Mouse (Mus musculus): ENCODE data around the gene Nrxn1. TPM values are rescaled to one million over a fixed set of nuclear protein-coding genes. Genes with fewer than 3 reads are reported as not detected.
A peak's percentile ranks its signal among the peaks of the same experiment; 100 is the strongest.
"Not testable (repeated sequence)": the region's sequence is repeated elsewhere in the genome, so short reads cannot be mapped to it uniquely, and the experiment has no call there.

The Nrxn1 gene
- polyA plus RNA-seq, 1 experiment = 0.31 TPM

DNA sequence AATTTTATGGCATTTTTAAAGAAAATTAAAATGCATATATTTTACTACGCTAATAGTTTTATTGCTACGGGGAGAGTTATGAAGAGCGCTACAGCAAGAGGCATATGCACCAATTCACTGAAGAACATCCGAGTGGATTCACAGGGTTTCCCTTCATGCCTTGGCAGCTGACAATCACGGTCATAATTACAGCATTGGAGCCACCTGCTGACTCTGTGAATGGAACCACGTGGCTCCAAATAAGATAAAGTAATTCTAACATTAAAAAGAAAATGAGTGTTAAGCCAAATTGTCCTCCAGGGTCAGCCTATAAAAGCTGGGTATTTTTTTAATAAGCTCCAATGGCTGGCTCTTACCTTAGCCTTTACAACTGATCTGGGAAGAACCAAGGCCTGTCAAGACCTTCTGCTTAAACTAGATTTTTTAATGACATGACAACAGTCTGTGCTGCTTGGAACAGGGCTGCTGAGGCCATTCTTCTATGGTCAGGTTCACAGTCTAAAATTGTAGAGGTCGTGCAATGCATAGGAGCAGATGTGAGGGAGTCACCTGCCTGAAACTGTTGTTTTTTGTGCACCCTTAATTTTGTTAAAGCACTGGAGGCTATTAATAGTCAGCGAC is 548.1 kb downstream of the Nrxn1 start:
- 86% methylated on average over 8 of the region's 8 CpGs for WGBS
- Histone ChIP-seq H3K36me3 (ENCODE audit: control insufficient read depth, insufficient read depth, low read length) (no peaks in the 10 kb centered on the region), H3K4me3 (ENCODE audit: control insufficient read depth, insufficient read depth, low read length) (no peak overlapping the region), H3K27ac (ENCODE audit: control insufficient read depth, insufficient read depth, low read length) (no peak overlapping the region), H3K4me1 (replicated peaks; ENCODE audit: control insufficient read depth, insufficient read depth, low read length) (no peaks in the 10 kb centered on the region), H3K27me3 (ENCODE audit: control insufficient read depth, insufficient read depth, low read length) (no peaks in the 10 kb centered on the region)
- TF ChIP-seq POLR2A (IDR thresholded peaks at IDR 0.05; ENCODE audit: control insufficient read depth, extremely low read depth, insufficient read depth, low read length, poor library complexity) (no peak), CTCF (IDR thresholded peaks at IDR 0.05; ENCODE audit: borderline replicate concordance, control insufficient read depth, extremely low read depth, insufficient read depth, low read length, poor library complexity) (no peak)
- DNase-seq = no peak

DNA sequence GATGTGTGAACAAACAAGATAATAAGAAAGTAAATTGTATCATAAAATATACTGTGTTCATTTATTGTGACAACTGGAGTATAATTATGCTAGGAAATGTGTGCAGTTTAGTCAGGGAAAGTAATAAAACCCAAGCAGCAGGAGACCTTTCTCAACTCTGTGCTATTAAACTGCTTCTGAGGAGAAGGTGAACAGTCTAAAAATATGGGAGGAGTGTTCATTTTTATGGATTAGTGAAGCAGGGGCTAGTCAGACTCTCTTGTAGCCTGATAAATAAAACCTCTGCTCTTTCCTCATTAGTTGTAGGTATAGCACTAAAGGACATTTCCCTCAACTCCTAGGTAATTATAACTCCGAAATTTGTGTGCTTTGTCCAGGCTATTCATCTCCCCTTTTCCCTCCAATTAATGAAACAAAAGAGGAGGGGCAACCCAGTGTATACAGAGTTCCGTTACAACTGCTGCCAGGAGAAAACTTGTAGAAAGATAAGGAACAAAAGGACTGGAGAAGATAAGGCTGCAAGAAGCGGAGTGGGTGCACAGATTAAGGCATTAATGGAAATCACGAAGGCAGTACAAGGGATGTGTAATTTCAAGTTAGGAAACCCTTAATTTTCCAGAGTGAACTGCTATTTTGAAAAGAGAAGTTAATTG is 548.8 kb downstream of the Nrxn1 start:
- no peak overlapping the region for H3K4me3 ChIP-seq (ENCODE audit: control insufficient read depth, insufficient read depth, low read length)
- no peaks in the 10 kb centered on the region for H3K4me1 ChIP-seq (replicated peaks; ENCODE audit: control insufficient read depth, insufficient read depth, low read length)
- DNase-seq = no peak
- H3K27me3 ChIP-seq (ENCODE audit: control insufficient read depth, insufficient read depth, low read length) = no peaks in the 10 kb centered on the region
- 84% methylated on average over 4 of the region's 4 CpGs for WGBS
- TF ChIP-seq CTCF (IDR thresholded peaks at IDR 0.05; ENCODE audit: borderline replicate concordance, control insufficient read depth, extremely low read depth, insufficient read depth, low read length, poor library complexity) (no peak), POLR2A (IDR thresholded peaks at IDR 0.05; ENCODE audit: control insufficient read depth, extremely low read depth, insufficient read depth, low read length, poor library complexity) (no peak)
- H3K27ac ChIP-seq (ENCODE audit: control insufficient read depth, insufficient read depth, low read length) = no peak overlapping the region
- H3K36me3 ChIP-seq (ENCODE audit: control insufficient read depth, insufficient read depth, low read length) = no peaks in the 10 kb centered on the region

DNA sequence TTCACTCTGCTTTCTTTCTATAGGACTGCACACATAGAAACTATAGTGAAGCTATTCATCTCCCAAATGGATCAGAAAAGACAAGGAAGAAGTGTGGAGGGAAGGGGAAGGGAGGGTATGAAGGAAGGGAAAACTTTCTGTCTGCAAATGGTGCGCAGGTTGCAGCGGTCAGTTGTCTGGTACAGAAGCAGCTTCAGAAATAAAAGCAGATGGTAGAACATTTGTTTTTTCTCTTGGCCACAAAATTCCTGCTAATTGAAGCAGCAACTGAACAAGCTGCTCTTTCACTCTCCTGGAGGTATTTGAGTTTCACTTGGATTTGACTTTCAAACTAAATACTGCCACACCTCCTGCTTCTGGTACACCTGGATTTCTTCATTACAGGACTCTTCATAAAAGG is 561.4 kb downstream of the Nrxn1 start:
- H3K4me3 ChIP-seq (ENCODE audit: control insufficient read depth, insufficient read depth, low read length) = no peak overlapping the region
- no peak overlapping the region for H3K27ac ChIP-seq (ENCODE audit: control insufficient read depth, insufficient read depth, low read length)
- no peak for DNase-seq
- no peaks in the 10 kb centered on the region for H3K27me3 ChIP-seq (ENCODE audit: control insufficient read depth, insufficient read depth, low read length)
- WGBS = 92% methylated on average over 2 of the region's 2 CpGs
- TF ChIP-seq CTCF (IDR thresholded peaks at IDR 0.05; ENCODE audit: borderline replicate concordance, control insufficient read depth, extremely low read depth, insufficient read depth, low read length, poor library complexity) (no peak), POLR2A (IDR thresholded peaks at IDR 0.05; ENCODE audit: control insufficient read depth, extremely low read depth, insufficient read depth, low read length, poor library complexity) (no peak)
- H3K36me3 ChIP-seq (ENCODE audit: control insufficient read depth, insufficient read depth, low read length) = no peaks in the 10 kb centered on the region
- no peaks in the 10 kb centered on the region for H3K4me1 ChIP-seq (replicated peaks; ENCODE audit: control insufficient read depth, insufficient read depth, low read length)

DNA sequence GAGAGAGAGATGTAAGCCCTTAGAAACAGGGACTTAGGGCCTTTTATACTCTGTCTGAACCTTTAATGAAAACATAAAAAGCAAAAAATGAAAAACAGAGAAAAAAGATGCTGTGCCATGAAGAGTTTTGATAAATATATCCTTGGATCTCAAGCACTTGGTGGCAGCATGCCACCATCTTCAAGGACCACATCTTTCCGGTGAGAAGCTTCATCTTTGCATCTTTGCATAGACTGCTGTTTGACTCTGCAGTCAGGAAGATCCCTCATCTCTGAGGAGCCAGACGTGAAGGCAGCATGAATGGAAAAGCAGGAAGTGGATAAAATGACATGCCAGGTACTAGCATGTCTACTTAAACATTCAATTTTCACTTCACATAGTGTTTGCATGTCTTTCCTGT is 586.8 kb downstream of the Nrxn1 start:
- no peaks in the 10 kb centered on the region for H3K4me1 ChIP-seq (replicated peaks; ENCODE audit: control insufficient read depth, insufficient read depth, low read length)
- no peak for TF ChIP-seq POLR2A (IDR thresholded peaks at IDR 0.05; ENCODE audit: control insufficient read depth, extremely low read depth, insufficient read depth, low read length, poor library complexity)
- no peak for TF ChIP-seq CTCF (IDR thresholded peaks at IDR 0.05; ENCODE audit: borderline replicate concordance, control insufficient read depth, extremely low read depth, insufficient read depth, low read length, poor library complexity)
- WGBS = 79% methylated on average over 2 of the region's 2 CpGs
- no peaks in the 10 kb centered on the region for H3K36me3 ChIP-seq (ENCODE audit: control insufficient read depth, insufficient read depth, low read length)
- H3K4me3 ChIP-seq (ENCODE audit: control insufficient read depth, insufficient read depth, low read length) = no peak overlapping the region
- H3K27me3 ChIP-seq (ENCODE audit: control insufficient read depth, insufficient read depth, low read length) = no peaks in the 10 kb centered on the region
- H3K27ac ChIP-seq (ENCODE audit: control insufficient read depth, insufficient read depth, low read length) = no peak overlapping the region
- no peak for DNase-seq

DNA sequence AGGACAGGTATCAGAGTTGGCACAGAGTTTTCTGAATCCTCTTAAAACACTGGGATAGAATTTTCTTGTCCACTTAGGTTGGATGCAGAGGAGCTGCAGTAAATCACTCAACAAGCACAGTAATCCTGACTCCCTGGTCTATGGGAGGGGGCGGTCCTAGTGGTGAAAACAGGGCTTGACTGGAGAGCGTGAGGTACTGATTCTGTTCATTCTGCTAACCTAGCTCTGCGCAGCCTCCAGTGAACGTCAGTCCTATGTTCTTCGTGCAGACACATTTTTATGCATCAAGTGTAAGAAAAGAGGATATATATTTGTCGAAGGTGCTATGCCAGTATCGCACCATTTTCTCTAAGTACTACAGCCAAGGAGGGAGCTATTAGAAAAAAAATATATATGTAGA is 588.9 kb downstream of the Nrxn1 start:
- not testable (repeated sequence) for H3K4me3 ChIP-seq (ENCODE audit: control insufficient read depth, insufficient read depth, low read length); H3K27me3 ChIP-seq (ENCODE audit: control insufficient read depth, insufficient read depth, low read length); DNase-seq; H3K4me1 ChIP-seq (replicated peaks; ENCODE audit: control insufficient read depth, insufficient read depth, low read length); H3K36me3 ChIP-seq (ENCODE audit: control insufficient read depth, insufficient read depth, low read length); H3K27ac ChIP-seq (ENCODE audit: control insufficient read depth, insufficient read depth, low read length)
- 87% methylated on average over 7 of the region's 7 CpGs for WGBS

DNA sequence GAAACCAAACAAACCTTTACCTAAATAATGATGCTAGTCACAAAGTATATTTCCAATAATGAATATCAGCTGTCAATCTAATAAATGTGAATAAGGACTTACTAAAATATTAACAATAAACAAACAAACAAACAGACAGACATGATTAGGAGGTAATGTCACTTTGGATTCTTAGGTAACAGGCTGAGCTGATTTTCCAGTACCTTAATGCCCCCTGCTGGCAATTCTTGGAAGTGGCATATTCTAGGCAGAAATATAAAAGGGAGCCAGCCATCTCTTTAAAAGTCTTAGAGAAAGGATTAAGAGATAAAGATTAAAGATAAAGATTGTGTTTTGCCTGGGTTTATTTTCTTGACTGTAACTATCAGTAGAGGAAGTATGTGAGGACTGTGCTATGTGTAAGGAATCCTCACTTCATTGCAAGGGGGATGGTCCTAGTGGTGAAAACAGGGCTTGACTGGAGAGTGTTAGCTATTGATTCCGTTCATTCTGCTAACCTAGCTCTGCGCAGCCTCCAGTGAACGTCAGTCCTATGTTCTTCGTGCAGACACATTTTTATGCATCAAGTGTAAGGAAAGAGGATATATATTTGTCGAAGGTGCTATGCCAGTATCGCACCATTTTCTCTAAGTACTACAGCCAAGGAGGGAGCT is 591.7 kb downstream of the Nrxn1 start:
- DNase-seq = peak; percentile 18
- no peak overlapping the region for H3K27ac ChIP-seq (ENCODE audit: control insufficient read depth, insufficient read depth, low read length)
- H3K4me1 ChIP-seq (replicated peaks; ENCODE audit: control insufficient read depth, insufficient read depth, low read length) = no peaks in the 10 kb centered on the region
- H3K27me3 ChIP-seq (ENCODE audit: control insufficient read depth, insufficient read depth, low read length) = no peaks in the 10 kb centered on the region
- no peaks in the 10 kb centered on the region for H3K36me3 ChIP-seq (ENCODE audit: control insufficient read depth, insufficient read depth, low read length)
- WGBS = 58% methylated on average over 6 of the region's 6 CpGs
- TF ChIP-seq POLR2A (IDR thresholded peaks at IDR 0.05; ENCODE audit: control insufficient read depth, extremely low read depth, insufficient read depth, low read length, poor library complexity) (no peak), CTCF (IDR thresholded peaks at IDR 0.05; ENCODE audit: borderline replicate concordance, control insufficient read depth, extremely low read depth, insufficient read depth, low read length, poor library complexity) (no peak)
- H3K4me3 ChIP-seq (ENCODE audit: control insufficient read depth, insufficient read depth, low read length) = no peak overlapping the region

Data from thymus, adult 2 months (tissue).